Mouse (Mus musculus): ENCODE data around the gene Il1rl1.

- TF ChIP-seq CTCF (IDR thresholded peaks at IDR 0.05; ENCODE audit: borderline replicate concordance, insufficient read depth, low read length) = no peak
- no peak for TF ChIP-seq POLR2A (IDR thresholded peaks at IDR 0.05; ENCODE audit: low read depth, low read length)
Observed at GRCm38 (mm10) chr1:40423892-40424291, 5.5 kb upstream of the Il1rl1 start.

All from embryonic fibroblast, embryonic 13.5 days (primary cell).